ENCODE assay signal across 25 mouse cellular contexts in genomic region chr3:104274084-104274483, GRCm38 (mm10).
"Had no signal": no experiment of that assay in that cellular context is flagged by ENCODE, and none has a peak within 500 bp of the region (broad histone marks: within the 10 kb centered on the region; RNA-seq: fewer than 3 reads in every experiment).

No protein-coding gene starts in this region.

- ATAC-seq: forebrain, postnatal 0 days; hindbrain, postnatal 0 days had no signal

- H3K9ac ChIP-seq: forebrain, postnatal 0 days; heart, embryonic 13.5 days; heart, embryonic 15.5 days; hindbrain, embryonic 13.5 days; hindbrain, embryonic 15.5 days; kidney, embryonic 15.5 days; limb, embryonic 13.5 days; limb, embryonic 15.5 days had no signal

- H3K36me3 ChIP-seq: heart, embryonic 13.5 days; heart, embryonic 15.5 days; hindbrain, embryonic 13.5 days; hindbrain, embryonic 15.5 days; kidney, embryonic 15.5 days; limb, embryonic 13.5 days; limb, embryonic 15.5 days had no signal

- H3K4me1 ChIP-seq: heart, embryonic 13.5 days; heart, embryonic 15.5 days; limb, embryonic 13.5 days; limb, embryonic 15.5 days had no signal

- H3K4me3 ChIP-seq: gastrocnemius, adult 2 months; heart, adult 2 months; heart, embryonic 13.5 days; heart, embryonic 15.5 days; hindbrain, embryonic 13.5 days; hindbrain, embryonic 15.5 days; kidney, embryonic 15.5 days; limb, embryonic 13.5 days; limb, embryonic 15.5 days had no signal

- H3K27me3 ChIP-seq: heart, embryonic 13.5 days; heart, embryonic 15.5 days; hindbrain, embryonic 13.5 days; hindbrain, embryonic 15.5 days; kidney, embryonic 15.5 days; limb, embryonic 13.5 days; limb, embryonic 15.5 days had no signal

- H3K4me2 ChIP-seq: heart, embryonic 11.5 days; heart, embryonic 13.5 days; heart, embryonic 15.5 days; hindbrain, embryonic 13.5 days; hindbrain, embryonic 15.5 days; kidney, embryonic 15.5 days; limb, embryonic 13.5 days; limb, embryonic 15.5 days had no signal

- DNase-seq: forebrain, postnatal 0 days; gastrocnemius, adult 2 months; gastrocnemius, postnatal 10 days; gastrocnemius, postnatal 25 days; heart, adult 11 months; heart, adult 2 months; heart, postnatal 14 days; heart, postnatal 36 days; kidney, adult 18-20 months; kidney, adult 9 months; kidney, postnatal 14 days; kidney, postnatal 36 days; layer of hippocampus, adult 9-11 months; layer of hippocampus, postnatal 36 days; left cerebral cortex, postnatal 4 days had no signal

- H3K27ac ChIP-seq: gastrocnemius, adult 2 months; heart, adult 2 months; heart, embryonic 13.5 days; heart, embryonic 15.5 days; hindbrain, embryonic 13.5 days; hindbrain, embryonic 15.5 days; hindbrain, postnatal 0 days; kidney, embryonic 15.5 days; kidney, postnatal 0 days; limb, embryonic 13.5 days; limb, embryonic 15.5 days had no signal

- H3K9me3 ChIP-seq: heart, embryonic 13.5 days; heart, embryonic 15.5 days; hindbrain, embryonic 13.5 days; hindbrain, embryonic 15.5 days; kidney, embryonic 15.5 days; limb, embryonic 13.5 days; limb, embryonic 15.5 days had no signal
